Mouse (Mus musculus): ENCODE measurements around the gene Ifitm6. TPM values are rescaled to one million over a fixed set of nuclear protein-coding genes. Genes with fewer than 3 reads are reported as not detected.

Ifitm6 gene
- 60.0 TPM for polyA plus RNA-seq (2015; fragmentation: Illumina TruSeq; extraction: RNeasy Lipid Tissue Mini Kit (QIAGEN cat#74804); ENCODE audit: insufficient read depth, low replicate concordance)

DNA sequence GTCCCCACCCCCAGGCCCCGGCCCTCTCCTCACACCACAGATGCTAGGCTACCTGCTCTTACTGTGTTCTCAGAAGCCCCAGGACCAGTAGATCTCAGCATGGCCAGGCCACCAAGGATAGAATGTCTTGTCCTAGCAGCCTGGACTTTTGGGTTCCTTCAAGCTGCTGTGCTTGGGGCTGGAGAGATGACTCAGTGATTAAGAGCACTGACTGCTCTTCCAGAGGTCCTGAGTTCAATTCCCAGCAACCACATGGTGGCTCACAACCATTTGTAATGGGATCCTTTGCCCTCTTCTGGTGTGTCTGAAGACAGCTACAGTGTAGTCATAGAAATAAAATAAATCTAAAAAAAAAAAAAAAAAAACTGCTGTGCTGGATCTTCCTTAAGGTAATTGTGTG, at the start of gene Ifitm6:
Gene Ifitm6 (minus strand): TSS at position 101 of the 400 bp plus-strand sequence.

DNA sequence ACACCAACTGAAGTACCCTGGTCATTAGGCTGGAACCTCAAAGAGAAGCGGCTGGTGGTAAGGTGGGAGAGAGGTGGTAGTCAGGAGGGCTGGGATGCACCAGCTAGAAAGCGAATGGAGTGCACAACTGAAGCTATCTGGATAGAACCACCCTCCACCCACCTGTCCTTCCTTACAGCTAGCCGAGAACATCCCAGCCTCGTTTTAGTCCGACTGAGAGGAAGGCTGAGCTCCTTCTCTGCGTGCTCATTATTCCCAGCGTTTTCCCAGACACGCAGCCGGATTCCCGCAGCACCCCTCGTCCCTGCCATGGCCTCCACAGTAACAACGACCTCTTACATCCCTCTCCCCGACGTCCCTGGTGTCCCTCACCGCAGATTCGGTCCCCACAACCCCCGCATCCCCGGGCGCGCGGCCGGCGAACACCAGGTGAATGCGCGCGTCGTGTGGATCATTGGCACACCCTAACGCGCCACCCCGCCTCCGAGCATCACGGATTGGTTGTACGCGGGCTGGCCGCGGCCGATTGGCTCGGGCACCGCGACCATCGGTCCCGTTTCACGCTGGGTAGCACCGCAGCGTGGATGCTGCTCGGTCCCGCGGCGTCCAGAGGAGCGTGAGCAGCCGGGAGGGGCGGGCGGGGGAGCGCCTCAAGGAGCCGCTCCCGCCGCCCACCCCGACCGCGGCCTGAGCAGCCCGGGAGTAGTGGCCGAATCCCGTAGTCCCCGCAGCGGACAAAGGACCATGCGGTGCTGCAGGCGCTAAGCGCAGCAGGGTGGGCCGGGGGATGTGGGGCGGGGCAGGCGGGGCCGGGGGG, 42.9 kb upstream of the Ifitm6 start, which contains the start of gene B4galnt4:
Gene B4galnt4 (plus strand): TSS at position 679 of the 817 bp plus-strand sequence.

DNA sequence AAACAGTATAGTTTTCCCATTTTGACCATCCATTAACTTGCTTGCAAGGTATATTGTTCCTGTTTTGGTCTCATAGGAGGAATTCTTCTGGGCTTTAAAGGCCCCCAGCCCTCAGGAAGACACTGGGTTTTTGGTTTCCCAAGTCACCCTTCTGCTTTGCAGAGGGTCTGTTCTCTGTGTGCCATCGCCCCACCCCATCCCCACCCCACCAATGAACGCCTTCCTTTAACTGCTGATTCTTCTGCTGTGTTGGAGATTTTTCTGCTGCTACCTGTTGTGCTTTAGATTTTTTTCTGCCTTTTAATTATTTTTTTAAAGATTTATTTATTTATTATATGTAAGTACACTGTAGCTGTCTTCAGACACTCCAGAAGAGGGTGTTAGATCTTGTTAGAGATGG, 11.1 kb upstream of the Ifitm6 start, which contains the start of gene Gm17387:
Gene Gm17387 (plus strand): TSS at position 301 of the 400 bp plus-strand sequence.

DNA sequence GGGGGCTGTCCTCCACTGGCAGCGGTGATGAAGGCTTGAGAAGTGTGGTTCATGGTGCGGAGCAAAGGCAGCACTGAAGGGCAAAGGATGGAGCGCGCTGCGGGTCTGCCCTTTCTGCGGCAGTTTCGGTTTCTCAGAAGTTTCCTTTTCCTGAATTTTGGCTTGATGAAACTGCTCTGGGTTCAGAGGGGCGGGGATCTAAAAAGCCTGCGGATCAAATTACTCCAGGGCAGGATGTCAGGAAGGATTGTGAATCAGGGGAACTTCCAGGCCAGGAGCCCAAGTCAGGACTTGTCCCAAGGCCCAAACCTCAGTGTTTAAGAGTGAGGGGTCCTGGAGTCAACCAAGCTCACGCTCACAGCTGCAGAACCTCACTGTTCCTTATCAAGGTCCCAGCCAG, 7.1 kb downstream of the Ifitm6 start, which contains the start of gene Ifitm3:
Gene Ifitm3 (minus strand): TSS at position 178 of the 400 bp plus-strand sequence.

DNA sequence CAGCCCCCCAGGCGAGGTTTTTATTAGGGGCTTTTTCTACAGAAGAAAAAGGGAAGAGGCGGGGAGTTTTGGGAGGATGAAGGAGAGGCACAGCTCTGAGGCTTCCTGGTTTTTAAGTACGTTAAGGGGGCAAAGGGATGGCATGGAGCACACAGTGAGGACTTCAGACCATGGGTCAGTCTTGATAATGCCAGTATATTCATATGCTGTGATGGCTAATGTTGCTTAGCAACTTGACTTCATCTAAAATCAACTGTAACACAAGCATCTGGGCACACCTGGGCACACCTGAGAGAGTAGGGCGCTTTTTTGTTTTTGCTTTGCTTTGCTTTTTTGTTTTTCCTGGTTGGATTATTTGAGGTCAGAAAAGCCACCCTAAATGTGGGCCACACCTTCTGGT, 50.8 kb downstream of the Ifitm6 start, which contains the start of gene Ifitm1:
Gene Ifitm1 (plus strand): TSS at position 301 of the 400 bp plus-strand sequence.

Other genes starting within 250 kb of the Ifitm6 start
- gene Syce1, start 230.1 kb downstream of the Ifitm6 start, polyA plus RNA-seq (2015; fragmentation: Illumina TruSeq; extraction: RNeasy Lipid Tissue Mini Kit (QIAGEN cat#74804); ENCODE audit: insufficient read depth, low replicate concordance): 0.75 TPM
- not detected for gene Zfp941, start 195.7 kb downstream of the Ifitm6 start, polyA plus RNA-seq (2015; fragmentation: Illumina TruSeq; extraction: RNeasy Lipid Tissue Mini Kit (QIAGEN cat#74804); ENCODE audit: insufficient read depth, low replicate concordance)
- not detected for gene Urah, start 182.9 kb downstream of the Ifitm6 start, polyA plus RNA-seq (2015; fragmentation: Illumina TruSeq; extraction: RNeasy Lipid Tissue Mini Kit (QIAGEN cat#74804); ENCODE audit: insufficient read depth, low replicate concordance)
- not detected for gene Scgb1c1, start 172.4 kb downstream of the Ifitm6 start, polyA plus RNA-seq (2015; fragmentation: Illumina TruSeq; extraction: RNeasy Lipid Tissue Mini Kit (QIAGEN cat#74804); ENCODE audit: insufficient read depth, low replicate concordance)
- not detected for gene Odf3, start 170.1 kb downstream of the Ifitm6 start, polyA plus RNA-seq (2015; fragmentation: Illumina TruSeq; extraction: RNeasy Lipid Tissue Mini Kit (QIAGEN cat#74804); ENCODE audit: insufficient read depth, low replicate concordance)
- not detected for gene Gm45785, start 161.6 kb downstream of the Ifitm6 start, polyA plus RNA-seq (2015; fragmentation: Illumina TruSeq; extraction: RNeasy Lipid Tissue Mini Kit (QIAGEN cat#74804); ENCODE audit: insufficient read depth, low replicate concordance)
- 50.8 TPM for gene Ric8a, start 161.0 kb downstream of the Ifitm6 start, polyA plus RNA-seq (2015; fragmentation: Illumina TruSeq; extraction: RNeasy Lipid Tissue Mini Kit (QIAGEN cat#74804); ENCODE audit: insufficient read depth, low replicate concordance)
- gene Bet1l, start 160.3 kb downstream of the Ifitm6 start, polyA plus RNA-seq (2015; fragmentation: Illumina TruSeq; extraction: RNeasy Lipid Tissue Mini Kit (QIAGEN cat#74804); ENCODE audit: insufficient read depth, low replicate concordance): 16.2 TPM
- gene Psmd13, start 136.0 kb downstream of the Ifitm6 start, polyA plus RNA-seq (2015; fragmentation: Illumina TruSeq; extraction: RNeasy Lipid Tissue Mini Kit (QIAGEN cat#74804); ENCODE audit: insufficient read depth, low replicate concordance): 119 TPM
- 10.2 TPM for gene Sirt3, start 135.6 kb downstream of the Ifitm6 start, polyA plus RNA-seq (2015; fragmentation: Illumina TruSeq; extraction: RNeasy Lipid Tissue Mini Kit (QIAGEN cat#74804); ENCODE audit: insufficient read depth, low replicate concordance)
- gene Cox8b, start 117.5 kb downstream of the Ifitm6 start, polyA plus RNA-seq (2015; fragmentation: Illumina TruSeq; extraction: RNeasy Lipid Tissue Mini Kit (QIAGEN cat#74804); ENCODE audit: insufficient read depth, low replicate concordance): not detected
- 0.07 TPM for gene Nlrp6, start 97.0 kb downstream of the Ifitm6 start, polyA plus RNA-seq (2015; fragmentation: Illumina TruSeq; extraction: RNeasy Lipid Tissue Mini Kit (QIAGEN cat#74804); ENCODE audit: insufficient read depth, low replicate concordance)
- gene Pgghg, start 76.5 kb downstream of the Ifitm6 start, polyA plus RNA-seq (2015; fragmentation: Illumina TruSeq; extraction: RNeasy Lipid Tissue Mini Kit (QIAGEN cat#74804); ENCODE audit: insufficient read depth, low replicate concordance): 11.0 TPM
- gene Ifitm5, start 67.6 kb downstream of the Ifitm6 start, polyA plus RNA-seq (2015; fragmentation: Illumina TruSeq; extraction: RNeasy Lipid Tissue Mini Kit (QIAGEN cat#74804); ENCODE audit: insufficient read depth, low replicate concordance): 0.47 TPM
- gene Gm45717, start 62.0 kb downstream of the Ifitm6 start, polyA plus RNA-seq (2015; fragmentation: Illumina TruSeq; extraction: RNeasy Lipid Tissue Mini Kit (QIAGEN cat#74804); ENCODE audit: insufficient read depth, low replicate concordance): not detected
- 142 TPM for gene Ifitm2, start 61.9 kb downstream of the Ifitm6 start, polyA plus RNA-seq (2015; fragmentation: Illumina TruSeq; extraction: RNeasy Lipid Tissue Mini Kit (QIAGEN cat#74804); ENCODE audit: insufficient read depth, low replicate concordance)
- gene Ifitm1, start 50.7 kb downstream of the Ifitm6 start, polyA plus RNA-seq (2015; fragmentation: Illumina TruSeq; extraction: RNeasy Lipid Tissue Mini Kit (QIAGEN cat#74804); ENCODE audit: insufficient read depth, low replicate concordance): 72.5 TPM
- gene Ifitm3, start 7.2 kb downstream of the Ifitm6 start, polyA plus RNA-seq (2015; fragmentation: Illumina TruSeq; extraction: RNeasy Lipid Tissue Mini Kit (QIAGEN cat#74804); ENCODE audit: insufficient read depth, low replicate concordance): 262 TPM
- gene Gm17387, start 11.2 kb upstream of the Ifitm6 start, polyA plus RNA-seq (2015; fragmentation: Illumina TruSeq; extraction: RNeasy Lipid Tissue Mini Kit (QIAGEN cat#74804); ENCODE audit: insufficient read depth, low replicate concordance): not detected
- gene B4galnt4, start 43.2 kb upstream of the Ifitm6 start, polyA plus RNA-seq (2015; fragmentation: Illumina TruSeq; extraction: RNeasy Lipid Tissue Mini Kit (QIAGEN cat#74804); ENCODE audit: insufficient read depth, low replicate concordance): 0.21 TPM
- 14.6 TPM for gene Pkp3, start 60.3 kb upstream of the Ifitm6 start, polyA plus RNA-seq (2015; fragmentation: Illumina TruSeq; extraction: RNeasy Lipid Tissue Mini Kit (QIAGEN cat#74804); ENCODE audit: insufficient read depth, low replicate concordance)
- gene Sigirr, start 82.6 kb upstream of the Ifitm6 start, polyA plus RNA-seq (2015; fragmentation: Illumina TruSeq; extraction: RNeasy Lipid Tissue Mini Kit (QIAGEN cat#74804); ENCODE audit: insufficient read depth, low replicate concordance): 22.3 TPM
- not detected for gene Ano9, start 99.9 kb upstream of the Ifitm6 start, polyA plus RNA-seq (2015; fragmentation: Illumina TruSeq; extraction: RNeasy Lipid Tissue Mini Kit (QIAGEN cat#74804); ENCODE audit: insufficient read depth, low replicate concordance)
- gene Ptdss2, start 104.5 kb upstream of the Ifitm6 start, polyA plus RNA-seq (2015; fragmentation: Illumina TruSeq; extraction: RNeasy Lipid Tissue Mini Kit (QIAGEN cat#74804); ENCODE audit: insufficient read depth, low replicate concordance): 20.3 TPM
- gene Rnh1, start 154.9 kb upstream of the Ifitm6 start, polyA plus RNA-seq (2015; fragmentation: Illumina TruSeq; extraction: RNeasy Lipid Tissue Mini Kit (QIAGEN cat#74804); ENCODE audit: insufficient read depth, low replicate concordance): 38.6 TPM
- 16.9 TPM for gene Hras, start 176.1 kb upstream of the Ifitm6 start, polyA plus RNA-seq (2015; fragmentation: Illumina TruSeq; extraction: RNeasy Lipid Tissue Mini Kit (QIAGEN cat#74804); ENCODE audit: insufficient read depth, low replicate concordance)
- 1.5 TPM for gene Lrrc56, start 176.2 kb upstream of the Ifitm6 start, polyA plus RNA-seq (2015; fragmentation: Illumina TruSeq; extraction: RNeasy Lipid Tissue Mini Kit (QIAGEN cat#74804); ENCODE audit: insufficient read depth, low replicate concordance)
- gene Lmntd2, start 196.2 kb upstream of the Ifitm6 start, polyA plus RNA-seq (2015; fragmentation: Illumina TruSeq; extraction: RNeasy Lipid Tissue Mini Kit (QIAGEN cat#74804); ENCODE audit: insufficient read depth, low replicate concordance): 2.9 TPM
- 3.6 TPM for gene Rassf7, start 197.9 kb upstream of the Ifitm6 start, polyA plus RNA-seq (2015; fragmentation: Illumina TruSeq; extraction: RNeasy Lipid Tissue Mini Kit (QIAGEN cat#74804); ENCODE audit: insufficient read depth, low replicate concordance)
- gene Phrf1, start 210.9 kb upstream of the Ifitm6 start, polyA plus RNA-seq (2015; fragmentation: Illumina TruSeq; extraction: RNeasy Lipid Tissue Mini Kit (QIAGEN cat#74804); ENCODE audit: insufficient read depth, low replicate concordance): 70.7 TPM
- 74.7 TPM for gene Irf7, start 248.6 kb upstream of the Ifitm6 start, polyA plus RNA-seq (2015; fragmentation: Illumina TruSeq; extraction: RNeasy Lipid Tissue Mini Kit (QIAGEN cat#74804); ENCODE audit: insufficient read depth, low replicate concordance)